Mouse (Mus musculus): ENCODE measurements around the gene 1700123O20Rik. TPM values are rescaled to one million over a fixed set of nuclear protein-coding genes. Genes with fewer than 3 reads are reported as not detected.

The 1700123O20Rik gene
- polyA plus RNA-seq, 1 experiment from 2014 or later, result 85.9 TPM

DNA sequence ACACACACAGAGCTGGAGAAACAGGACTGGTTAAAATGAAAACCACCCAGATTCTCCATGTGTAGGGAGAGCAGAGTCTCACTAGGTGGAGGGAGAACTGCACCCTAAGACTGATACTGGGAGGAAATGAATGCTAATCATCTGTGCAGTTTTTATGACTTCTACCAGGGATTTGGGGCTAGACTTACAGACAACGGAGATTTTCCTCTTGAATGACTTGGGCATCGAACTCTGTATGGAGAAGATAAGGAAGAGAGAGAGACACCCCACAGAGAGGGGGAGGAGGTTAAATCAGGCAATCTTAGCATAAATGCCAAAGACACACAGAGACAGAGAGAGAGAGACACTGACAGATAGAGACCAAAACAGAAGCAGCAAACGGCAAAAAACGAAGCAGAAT is 38.1 kb upstream of the 1700123O20Rik start:
- no peak for ATAC-seq (replicated peaks; ENCODE audit: low FRiP score)
- Histone ChIP-seq H3K36me3 (peaks cover 87% of the 10 kb centered on the region), H3K27ac (no peak overlapping the region), H3K4me1 (peaks cover 38% of the 10 kb centered on the region), H3K9ac (no peak overlapping the region), H3K4me2 (no peak overlapping the region), H3K9me3 (replicated peaks) (no peaks in the 10 kb centered on the region), H3K27me3 (no peaks in the 10 kb centered on the region), H3K4me3 (replicated peaks) (no peak overlapping the region)
- WGBS, result 79% methylated on average over 4 of the region's 4 CpGs

GRCm38 (mm10) chr14:54650621-54651454 is 35.2 kb upstream of the 1700123O20Rik start:
- Histone ChIP-seq H3K27me3 (no peaks in the 10 kb centered on the region), H3K27ac (peak overlapping the region; percentile 88), H3K4me2 (no peak overlapping the region), H3K36me3 (peaks cover 76% of the 10 kb centered on the region), H3K9ac (no peak overlapping the region), H3K9me3 (replicated peaks) (no peaks in the 10 kb centered on the region), H3K4me1 (peaks cover 49% of the 10 kb centered on the region), H3K4me3 (replicated peaks) (no peak overlapping the region)
- 65% methylated on average over 23 of the region's 23 CpGs for WGBS
- peak; percentile 24 for ATAC-seq (replicated peaks; ENCODE audit: low FRiP score)

DNA sequence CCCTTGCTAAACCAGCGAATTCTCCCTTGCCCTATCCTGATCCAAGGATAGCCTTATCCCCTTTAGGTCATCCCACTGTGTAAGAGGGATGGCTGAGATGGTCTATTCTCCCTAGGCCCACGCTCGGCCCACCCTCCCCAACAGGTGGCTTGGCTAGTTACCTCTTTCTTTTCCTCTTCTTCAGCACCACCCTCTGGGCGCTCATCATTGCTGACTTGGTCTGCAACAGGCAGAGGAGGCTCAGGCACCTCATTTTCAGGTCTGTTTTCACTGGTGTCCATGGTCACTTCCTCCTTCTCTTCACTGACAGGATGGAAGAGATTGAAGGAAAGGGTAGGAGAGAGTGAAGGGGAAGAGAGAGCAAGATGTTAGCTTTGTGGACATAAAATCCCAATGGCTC is 34.5 kb upstream of the 1700123O20Rik start:
- peaks cover 49% of the 10 kb centered on the region for H3K4me1 ChIP-seq
- no peak for ATAC-seq (replicated peaks; ENCODE audit: low FRiP score)
- H3K36me3 ChIP-seq, result peaks cover 76% of the 10 kb centered on the region
- H3K4me3 ChIP-seq (replicated peaks), result 0 out of 2 replicates have a peak overlapping the region, but pooled peaks have one; percentile 71
- H3K9me3 ChIP-seq (replicated peaks), result no peaks in the 10 kb centered on the region
- peak overlapping the region; percentile 86 for H3K9ac ChIP-seq
- 79% methylated on average over 4 of the region's 4 CpGs for WGBS
- H3K27ac ChIP-seq, result peak overlapping the region; percentile 88
- H3K4me2 ChIP-seq, result peak overlapping the region; percentile 79
- no peaks in the 10 kb centered on the region for H3K27me3 ChIP-seq

GRCm38 (mm10) chr14:54652787-54653186 is 33.2 kb upstream of the 1700123O20Rik start:
- Histone ChIP-seq H3K9ac (peak overlapping the region; percentile 86), H3K9me3 (replicated peaks) (no peaks in the 10 kb centered on the region), H3K36me3 (peaks cover 76% of the 10 kb centered on the region), H3K4me3 (replicated peaks) (peak overlapping the region; percentile 71), H3K4me1 (peaks cover 49% of the 10 kb centered on the region), H3K27me3 (no peaks in the 10 kb centered on the region), H3K27ac (peak overlapping the region; percentile 88), H3K4me2 (peak overlapping the region; percentile 79)
- ATAC-seq (replicated peaks; ENCODE audit: low FRiP score), result no peak
- WGBS, result 0% methylated on average over 7 of the region's 7 CpGs

DNA sequence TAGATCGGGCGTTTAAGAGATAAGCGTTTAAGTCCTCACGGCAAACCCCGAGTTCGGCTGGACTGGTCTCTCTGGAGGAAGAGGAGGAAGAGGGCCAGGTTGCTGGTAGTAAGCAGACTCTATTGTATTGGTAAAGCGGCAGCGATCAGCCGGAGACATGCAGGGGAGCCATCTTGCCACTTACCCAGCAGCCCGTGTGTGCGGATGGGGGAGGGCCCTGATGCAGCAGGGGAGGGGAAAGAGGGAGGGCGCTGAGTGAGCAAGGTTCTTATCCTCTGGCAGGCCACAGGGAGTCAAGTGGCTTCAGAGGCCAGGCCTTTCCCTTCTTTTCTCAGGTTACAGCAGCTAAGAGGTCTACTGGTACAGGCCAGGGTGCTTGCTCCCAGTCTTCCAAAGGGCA is 32.5 kb upstream of the 1700123O20Rik start:
- Histone ChIP-seq H3K4me2 (peak overlapping the region; percentile 79), H3K4me3 (replicated peaks) (peak overlapping the region; percentile 71), H3K4me1 (peaks cover 47% of the 10 kb centered on the region), H3K9me3 (replicated peaks) (no peaks in the 10 kb centered on the region), H3K27ac (peak overlapping the region; percentile 88), H3K27me3 (no peaks in the 10 kb centered on the region), H3K36me3 (peaks cover 76% of the 10 kb centered on the region), H3K9ac (peak overlapping the region; percentile 86)
- 0% methylated on average over 12 of the region's 12 CpGs for WGBS
- peak; percentile 92 for ATAC-seq (replicated peaks; ENCODE audit: low FRiP score)

DNA sequence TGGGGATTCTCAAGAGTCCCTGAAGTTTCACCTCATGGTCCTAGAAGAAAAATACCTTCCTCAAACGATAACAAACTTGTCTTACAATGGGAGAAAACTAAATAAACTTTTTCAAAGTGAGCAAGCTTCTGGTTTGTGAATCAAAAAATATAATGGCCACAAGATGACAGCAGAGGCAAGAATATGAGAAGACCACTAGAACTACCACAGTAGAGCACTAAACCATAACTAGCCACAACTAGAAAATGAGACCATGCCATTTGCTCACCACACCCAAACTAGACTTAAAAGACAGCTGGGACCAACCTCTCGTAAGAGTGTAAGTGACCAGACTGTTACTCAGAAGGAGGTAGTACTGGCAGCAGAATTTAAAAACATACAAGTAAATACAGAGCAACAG is 26.0 kb upstream of the 1700123O20Rik start:
- 88% methylated on average over 2 of the region's 2 CpGs for WGBS
- H3K4me2 ChIP-seq, result no peak overlapping the region
- H3K27me3 ChIP-seq, result no peaks in the 10 kb centered on the region
- no peak for ATAC-seq (replicated peaks; ENCODE audit: low FRiP score)
- H3K4me3 ChIP-seq (replicated peaks), result no peak overlapping the region
- no peaks in the 10 kb centered on the region for H3K9me3 ChIP-seq (replicated peaks)
- H3K4me1 ChIP-seq, result no peaks in the 10 kb centered on the region
- H3K9ac ChIP-seq, result no peak overlapping the region
- no peak overlapping the region for H3K27ac ChIP-seq
- peaks cover 100% of the 10 kb centered on the region for H3K36me3 ChIP-seq

GRCm38 (mm10) chr14:54664477-54665222 is 21.4 kb upstream of the 1700123O20Rik start:
- Histone ChIP-seq H3K4me3 (replicated peaks) (no peak overlapping the region), H3K4me2 (no peak overlapping the region), H3K27ac (no peak overlapping the region), H3K9me3 (replicated peaks) (no peaks in the 10 kb centered on the region), H3K4me1 (no peaks in the 10 kb centered on the region), H3K36me3 (peaks cover 97% of the 10 kb centered on the region), H3K27me3 (no peaks in the 10 kb centered on the region), H3K9ac (no peak overlapping the region)
- no peak for ATAC-seq (replicated peaks; ENCODE audit: low FRiP score)
- 86% methylated on average over 10 of the region's 10 CpGs for WGBS

- Histone ChIP-seq H3K4me2 (no peak overlapping the region), H3K27me3 (no peaks in the 10 kb centered on the region), H3K36me3 (peaks cover 89% of the 10 kb centered on the region), H3K9me3 (replicated peaks) (no peaks in the 10 kb centered on the region), H3K4me3 (replicated peaks) (no peak overlapping the region), H3K27ac (no peak overlapping the region), H3K4me1 (no peaks in the 10 kb centered on the region), H3K9ac (no peak overlapping the region)
- 85% methylated on average over 4 of the region's 4 CpGs for WGBS
- no peak for ATAC-seq (replicated peaks; ENCODE audit: low FRiP score)
Observed at GRCm38 (mm10) chr14:54669381-54669780, 16.6 kb upstream of the 1700123O20Rik start.

DNA sequence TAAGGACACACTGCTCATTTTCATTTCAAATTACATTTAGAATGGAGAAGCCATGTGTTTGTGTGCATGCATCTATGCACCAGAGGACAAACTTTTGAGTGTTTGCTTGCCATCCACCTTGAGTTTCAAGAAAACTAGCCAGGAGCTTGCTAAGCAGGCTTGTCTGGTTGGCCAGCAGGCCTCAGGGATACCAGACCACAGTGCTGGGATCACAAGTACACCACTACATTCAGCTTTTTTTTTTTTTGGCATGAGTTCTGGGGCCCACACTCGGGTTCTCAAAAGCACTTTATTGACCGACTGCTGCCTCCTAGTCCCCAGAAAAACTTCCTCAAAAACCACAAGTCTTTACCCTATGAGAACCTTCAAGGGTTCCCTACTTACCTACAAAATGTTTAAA is 11.7 kb upstream of the 1700123O20Rik start:
- H3K9ac ChIP-seq, result no peak overlapping the region
- WGBS, result 71% methylated on average over 2 of the region's 2 CpGs
- H3K27ac ChIP-seq, result no peak overlapping the region
- no peak for ATAC-seq (replicated peaks; ENCODE audit: low FRiP score)
- H3K4me1 ChIP-seq, result no peaks in the 10 kb centered on the region
- H3K4me2 ChIP-seq, result no peak overlapping the region
- H3K27me3 ChIP-seq, result no peaks in the 10 kb centered on the region
- H3K9me3 ChIP-seq (replicated peaks), result no peaks in the 10 kb centered on the region
- H3K4me3 ChIP-seq (replicated peaks), result no peak overlapping the region
- H3K36me3 ChIP-seq, result peaks cover 88% of the 10 kb centered on the region

GRCm38 (mm10) chr14:54676290-54676689 is 9.7 kb upstream of the 1700123O20Rik start:
- no peak overlapping the region for H3K4me3 ChIP-seq (replicated peaks)
- H3K4me1 ChIP-seq, result no peaks in the 10 kb centered on the region
- no peak overlapping the region for H3K4me2 ChIP-seq
- H3K36me3 ChIP-seq, result peaks cover 87% of the 10 kb centered on the region
- WGBS, result 87% methylated on average over 5 of the region's 5 CpGs
- H3K9ac ChIP-seq, result no peak overlapping the region
- no peak for ATAC-seq (replicated peaks; ENCODE audit: low FRiP score)
- H3K27me3 ChIP-seq, result no peaks in the 10 kb centered on the region
- H3K27ac ChIP-seq, result no peak overlapping the region
- no peaks in the 10 kb centered on the region for H3K9me3 ChIP-seq (replicated peaks)

DNA sequence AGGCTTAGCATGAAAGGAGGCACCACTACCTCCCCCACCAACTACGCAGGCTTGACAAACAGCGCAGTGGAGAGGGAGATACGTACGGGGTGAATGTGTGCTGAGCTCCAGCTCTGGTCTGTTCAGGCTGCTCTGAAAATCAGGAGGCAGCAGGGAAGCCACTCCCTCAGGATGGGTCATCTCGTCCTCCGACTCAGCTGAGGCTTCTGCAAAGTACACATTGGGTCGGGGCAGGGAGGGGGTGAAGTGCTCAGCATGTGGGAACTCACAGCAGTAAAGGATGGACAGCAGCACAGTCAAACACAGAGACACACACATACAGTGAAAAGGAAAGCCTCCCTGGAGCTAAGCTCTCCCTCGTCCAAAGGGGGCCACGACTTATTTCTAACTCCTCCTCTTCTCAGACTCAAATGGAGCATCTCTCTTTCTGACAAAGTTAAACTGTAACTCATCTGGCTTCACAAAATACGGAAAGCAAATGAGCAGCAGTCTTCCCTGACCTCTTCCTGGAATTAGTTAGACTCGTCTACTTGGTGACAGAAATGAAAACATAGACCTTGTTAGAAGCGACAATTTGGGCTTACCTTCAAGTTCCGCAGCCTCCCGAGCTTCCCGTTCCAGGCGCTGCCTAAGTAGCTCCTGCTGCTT is 7.2 kb upstream of the 1700123O20Rik start:
- no peak overlapping the region for H3K4me3 ChIP-seq (replicated peaks)
- no peak overlapping the region for H3K9ac ChIP-seq
- H3K36me3 ChIP-seq, result peaks cover 85% of the 10 kb centered on the region
- peaks cover 3% of the 10 kb centered on the region; the same call in 1 of the 2 replicates for H3K4me1 ChIP-seq
- no peak for ATAC-seq (replicated peaks; ENCODE audit: low FRiP score)
- WGBS, result 78% methylated on average over 16 of the region's 16 CpGs
- H3K27ac ChIP-seq, result no peak overlapping the region
- no peaks in the 10 kb centered on the region for H3K9me3 ChIP-seq (replicated peaks)
- H3K27me3 ChIP-seq, result no peaks in the 10 kb centered on the region
- H3K4me2 ChIP-seq, result no peak overlapping the region

GRCm38 (mm10) chr14:54682396-54682795 is 3.6 kb upstream of the 1700123O20Rik start:
- Histone ChIP-seq H3K36me3 (peaks cover 55% of the 10 kb centered on the region), H3K9ac (no peak overlapping the region), H3K4me3 (replicated peaks) (no peak overlapping the region), H3K27me3 (no peaks in the 10 kb centered on the region), H3K4me2 (no peak overlapping the region), H3K27ac (no peak overlapping the region), H3K4me1 (peaks cover 15% of the 10 kb centered on the region), H3K9me3 (replicated peaks) (no peaks in the 10 kb centered on the region)
- no peak for ATAC-seq (replicated peaks; ENCODE audit: low FRiP score)
- WGBS, result 77% methylated on average over 3 of the region's 3 CpGs

Measured in kidney, embryonic 15.5 days (tissue).